Mouse (Mus musculus): ENCODE data around the gene Pdcd6.

DNA sequence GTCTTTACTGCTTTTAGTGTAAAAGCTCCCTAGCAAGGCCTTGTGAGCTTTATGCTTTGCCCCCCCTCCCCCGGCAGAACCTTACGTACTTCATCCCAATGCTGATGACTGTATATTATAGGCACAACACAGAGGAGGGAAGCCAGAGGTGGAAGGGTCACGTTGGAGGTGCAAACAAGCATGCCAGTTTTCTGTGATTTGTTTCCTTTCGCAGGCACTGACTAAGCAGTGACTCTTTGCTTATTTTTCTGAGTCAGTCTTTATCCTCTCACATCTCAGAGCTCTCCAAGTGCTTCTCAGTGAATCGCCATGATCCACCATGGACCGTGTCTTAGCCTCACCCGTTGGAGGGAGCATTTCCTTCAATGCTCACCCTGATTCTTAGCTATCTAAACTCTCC is 21.0 kb downstream of the Pdcd6 start:
- TF ChIP-seq CTCF (IDR thresholded peaks at IDR 0.05; ENCODE audit: insufficient read depth, low read depth, low read length) (no peak), POLR2A (IDR thresholded peaks at IDR 0.05; ENCODE audit: insufficient read depth, low read depth, low read length) (no peak)
